Mouse (Mus musculus) midbrain, postnatal 0 days (tissue): ENCODE measurements around the gene Adamts8. TPM values are rescaled to one million over a fixed set of nuclear protein-coding genes. Genes with fewer than 3 reads are reported as not detected.

Source experiments
- ATAC-seq: fragments of 200-750 bp; cut with Nextera tagmentation; 2 replicates; pipeline ENCODE4 v1.8.0; 2017; ENCODE audit warnings: moderate number of reproducible peaks, mild to moderate bottlenecking, moderate TSS enrichment, moderate library complexity; ENCODE audit not compliant: low FRiP score
- DNase-seq: peaks from one replicate; pipeline ENCODE4 v3.0.0-alpha.2; 2015; ENCODE audit warnings: low spot score
- H3K27ac ChIP-seq: fragments of 300-500 bp; sonication (generic); 2 replicates; pipeline ENCODE4 v1.5.1; 2014; ENCODE audit warnings: low read depth, mild to moderate bottlenecking, low read length, mixed read lengths
- H3K27me3 ChIP-seq: fragments of 300-500 bp; sonication (generic); 2 replicates; pipeline ENCODE4 v1.6.1; 2014; ENCODE audit warnings: low read length, control low read depth, mixed read lengths; ENCODE audit not compliant: insufficient read depth
- H3K36me3 ChIP-seq: fragments of 300-500 bp; sonication (generic); 2 replicates; pipeline ENCODE4 v1.6.1; 2014; ENCODE audit warnings: low read length, control low read depth, mixed read lengths; ENCODE audit not compliant: insufficient read depth
- H3K4me1 ChIP-seq: fragments of 300-500 bp; sonication (generic); 2 replicates; pipeline ENCODE4 v1.6.1; 2014; ENCODE audit warnings: mild to moderate bottlenecking, control low read depth, antibody characterized with exemption, low read length, mixed read lengths; ENCODE audit not compliant: insufficient read depth
- H3K4me2 ChIP-seq: fragments of 300-500 bp; sonication (generic); 2 replicates; pipeline ENCODE4 v1.6.1; 2014; ENCODE audit warnings: low read depth, mild to moderate bottlenecking, low read length, mixed read lengths; ENCODE audit not compliant: poor library complexity, severe bottlenecking
- H3K4me3 ChIP-seq: fragments of 300-500 bp; sonication (generic); 2 replicates; pipeline ENCODE4 v1.5.1; 2014; ENCODE audit warnings: low read depth, mild to moderate bottlenecking, low read length, moderate library complexity
- H3K9ac ChIP-seq: fragments of 300-500 bp; sonication (generic); replicated peaks from 2 replicates; pipeline ENCODE4 v1.6.1; 2014; ENCODE audit warnings: mild to moderate bottlenecking, low read length, moderate library complexity, mixed read lengths; ENCODE audit not compliant: poor library complexity, severe bottlenecking
- H3K9me3 ChIP-seq: fragments of 300-500 bp; sonication (generic); 2 replicates; pipeline ENCODE4 v1.6.1; 2016; ENCODE audit warnings: low read length, control low read depth
- CTCF ChIP-seq: IDR thresholded peaks from 2 replicates; pipeline ENCODE4 v1.5.1; 2016; ENCODE audit warnings: antibody characterized with exemption, mild to moderate bottlenecking
- WGBS: fragments of 180-500 bp; shearing (Covaris S2); extraction: QIAGEN DNeasy Blood & Tissue Kit; methylation state at CpG from one replicate; pipeline ENCODE4 v1.1.7; 2014; 5-methylcytosine and 5-hydroxymethylcytosine counted together
- polyA plus RNA-seq: library from polyadenylated mRNA; unstranded; fragments of >200 nt; fragmentation: Nextera tagmentation; extraction: Ambion mirVana; gene quantifications from 2 replicates; pipeline ENCODE4 v1.2.1, GENCODE M21; 2015
- total RNA-seq: library from RNA; depleted of rRNA; stranded (reverse); fragments of >200 nt; gene quantifications from 2 replicates; pipeline ENCODE4 v1.2.3, GENCODE M21; 2014

Gene Adamts8
- total and polyA plus RNA-seq, 2 experiments from 2014 or later, result 1.2 to 3.0 TPM

GRCm38 (mm10) chr9:30932346-30932745 lies 10.0 kb upstream of the Adamts8 start:
- H3K27ac ChIP-seq, result no peak overlapping the region
- H3K4me2 ChIP-seq, result no peak overlapping the region
- H3K9me3 ChIP-seq, result no peaks in the 10 kb centered on the region
- DNase-seq (no peak), ATAC-seq (no peak)
- no peak overlapping the region for H3K9ac ChIP-seq
- H3K4me3 ChIP-seq, result no peak overlapping the region
- WGBS, result 78% methylated on average over 4 of the region's 4 CpGs
- H3K36me3 ChIP-seq, result no peaks in the 10 kb centered on the region
- TF ChIP-seq CTCF, result no peak
- H3K27me3 ChIP-seq, result no peaks in the 10 kb centered on the region
- no peaks in the 10 kb centered on the region for H3K4me1 ChIP-seq

- Histone ChIP-seq H3K27me3 (no peaks in the 10 kb centered on the region), H3K36me3 (no peaks in the 10 kb centered on the region), H3K9me3 (no peaks in the 10 kb centered on the region), H3K27ac (no peak overlapping the region), H3K4me3 (no peak overlapping the region), H3K4me1 (no peaks in the 10 kb centered on the region), H3K4me2 (no peak overlapping the region), H3K9ac (no peak overlapping the region)
- DNase-seq (no peak), ATAC-seq (no peak)
- 70% methylated on average over 6 of the region's 6 CpGs for WGBS
- no peak for TF ChIP-seq CTCF
Observed at GRCm38 (mm10) chr9:30934827-30935226, 7.5 kb upstream of the Adamts8 start.

- H3K4me3 ChIP-seq, result no peak overlapping the region
- TF ChIP-seq CTCF, result peak; percentile 94
- ATAC-seq (peak; percentile 76), DNase-seq (peak; percentile 91)
- no peak overlapping the region for H3K27ac ChIP-seq
- no peak overlapping the region for H3K9ac ChIP-seq
- 31% methylated on average over 9 of the region's 9 CpGs for WGBS
- H3K4me2 ChIP-seq, result 0 out of 2 replicates have a peak overlapping the region, but pooled peaks have one; percentile 21
- H3K4me1 ChIP-seq, result no peaks in the 10 kb centered on the region
- H3K36me3 ChIP-seq, result no peaks in the 10 kb centered on the region
- H3K27me3 ChIP-seq, result peaks cover 9% of the 10 kb centered on the region
- no peaks in the 10 kb centered on the region for H3K9me3 ChIP-seq
Observed at GRCm38 (mm10) chr9:30936674-30937438, 5.5 kb upstream of the Adamts8 start.

DNA sequence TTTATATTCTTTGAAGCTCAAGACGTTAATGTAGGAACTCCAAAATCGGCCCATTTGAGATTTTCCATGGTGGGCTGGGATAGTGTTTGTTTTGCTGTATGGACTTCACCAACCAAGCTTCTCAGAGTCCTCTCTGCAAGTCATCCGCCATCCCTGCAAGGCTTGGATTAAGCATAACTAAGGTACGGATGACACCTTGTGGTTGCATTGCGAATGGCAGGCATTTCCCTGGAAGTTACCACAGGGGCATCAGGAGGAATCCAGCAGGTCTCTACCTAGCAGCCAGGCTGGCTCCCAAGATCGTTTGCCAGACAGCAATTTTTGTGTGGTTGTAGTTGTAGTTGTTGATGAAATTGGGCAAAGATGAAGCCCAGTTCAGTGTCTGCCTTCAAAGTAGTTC lies 2.0 kb upstream of the Adamts8 start:
- DNase-seq (peak; percentile 93), ATAC-seq (peak; percentile 57; the same call in 1 of the 2 replicates)
- no peak overlapping the region for H3K4me2 ChIP-seq
- no peaks in the 10 kb centered on the region for H3K9me3 ChIP-seq
- H3K27ac ChIP-seq, result no peak overlapping the region
- WGBS, result 5% methylated on average over 6 of the region's 6 CpGs
- no peaks in the 10 kb centered on the region for H3K36me3 ChIP-seq
- 0 out of 2 replicates have a peak, but pooled peaks cover 3% of the 10 kb centered on the region for H3K4me1 ChIP-seq
- H3K4me3 ChIP-seq, result no peak overlapping the region
- no peak overlapping the region for H3K9ac ChIP-seq
- TF ChIP-seq CTCF, result peak; percentile 99
- peaks cover 22% of the 10 kb centered on the region for H3K27me3 ChIP-seq

DNA sequence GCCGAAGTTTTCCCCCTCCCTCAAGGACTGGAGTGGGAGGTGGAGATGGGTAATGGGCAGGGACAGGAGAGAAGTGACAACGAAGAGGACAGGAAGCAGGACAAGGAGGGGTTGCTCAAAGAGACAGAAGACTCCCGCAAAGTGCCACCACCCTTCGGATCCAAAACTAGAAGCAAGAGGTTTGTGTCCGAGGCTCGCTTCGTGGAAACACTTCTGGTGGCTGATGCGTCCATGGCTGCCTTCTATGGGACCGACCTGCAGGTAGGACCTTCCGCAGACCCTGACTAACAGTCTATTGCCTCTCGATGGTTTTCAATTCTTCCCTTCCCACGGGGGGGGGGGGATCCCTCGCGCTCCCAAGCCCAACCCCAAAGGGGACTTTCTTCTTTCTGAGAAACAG lies 979 bp downstream of the Adamts8 start:
- under 1% methylated on average over 14 of the region's 14 CpGs for WGBS
- no peak for TF ChIP-seq CTCF
- H3K4me3 ChIP-seq, result peak overlapping the region; percentile 71
- no peaks in the 10 kb centered on the region for H3K36me3 ChIP-seq
- no peaks in the 10 kb centered on the region for H3K9me3 ChIP-seq
- H3K4me1 ChIP-seq, result 0 out of 2 replicates have a peak, but pooled peaks cover 3% of the 10 kb centered on the region
- H3K27ac ChIP-seq, result no peak overlapping the region
- DNase-seq (no peak), ATAC-seq (no peak)
- peaks cover 22% of the 10 kb centered on the region for H3K27me3 ChIP-seq
- H3K4me2 ChIP-seq, result peak overlapping the region; percentile 98
- H3K9ac ChIP-seq, result peak overlapping the region; percentile 64; the same call in 1 of the 2 replicates

GRCm38 (mm10) chr9:30944234-30944633 lies 1.9 kb downstream of the Adamts8 start:
- no peak overlapping the region for H3K27ac ChIP-seq
- no peak overlapping the region for H3K4me3 ChIP-seq
- H3K9me3 ChIP-seq, result no peaks in the 10 kb centered on the region
- WGBS, result 32% methylated on average over 1 of the region's 1 CpGs
- H3K36me3 ChIP-seq, result no peaks in the 10 kb centered on the region
- no peak overlapping the region for H3K9ac ChIP-seq
- DNase-seq (no peak), ATAC-seq (no peak)
- H3K27me3 ChIP-seq, result peaks cover 22% of the 10 kb centered on the region
- H3K4me2 ChIP-seq, result peak overlapping the region; percentile 98; the same call in 1 of the 2 replicates
- 0 out of 2 replicates have a peak, but pooled peaks cover 3% of the 10 kb centered on the region for H3K4me1 ChIP-seq
- no peak for TF ChIP-seq CTCF
